Mouse (Mus musculus) hindbrain, embryonic 16.5 days (tissue): ENCODE measurements around the gene Ankar. TPM values are rescaled to one million over a fixed set of nuclear protein-coding genes. Genes with fewer than 3 reads are reported as not detected.

Source experiments
- ATAC-seq: fragments of 200-750 bp; cut with Nextera tagmentation; 2 replicates; pipeline ENCODE4 v1.8.0; 2017; ENCODE audit warnings: moderate TSS enrichment, moderate library complexity
- H3K27ac ChIP-seq: fragments of 300-500 bp; sonication (generic); 2 replicates; pipeline ENCODE4 v1.5.1; 2014; ENCODE audit warnings: low read depth, mild to moderate bottlenecking, control low read depth, low read length, moderate library complexity
- H3K27me3 ChIP-seq: fragments of 300-500 bp; sonication (generic); replicated peaks from 2 replicates; pipeline ENCODE4 v1.6.1; 2014; ENCODE audit warnings: low read length; ENCODE audit not compliant: control insufficient read depth, insufficient read depth
- H3K36me3 ChIP-seq: fragments of 300-500 bp; sonication (generic); 2 replicates; pipeline ENCODE4 v1.6.1; 2014; ENCODE audit warnings: mild to moderate bottlenecking, low read length, moderate library complexity, mixed read lengths; ENCODE audit not compliant: control insufficient read depth, insufficient read depth
- H3K4me1 ChIP-seq: fragments of 300-500 bp; sonication (generic); 2 replicates; pipeline ENCODE4 v1.6.1; 2014; ENCODE audit warnings: low read depth, low read length; ENCODE audit not compliant: control insufficient read depth, insufficient read depth
- H3K4me2 ChIP-seq: fragments of 300-500 bp; sonication (generic); 2 replicates; pipeline ENCODE4 v1.6.1; 2014; ENCODE audit warnings: mild to moderate bottlenecking, low read length, control low read depth, moderate library complexity
- H3K4me3 ChIP-seq: fragments of 300-500 bp; sonication (generic); 2 replicates; pipeline ENCODE4 v1.5.1; 2014; ENCODE audit warnings: mild to moderate bottlenecking, low read length, control low read depth, moderate library complexity
- H3K9ac ChIP-seq: fragments of 300-500 bp; sonication (generic); 2 replicates; pipeline ENCODE4 v1.6.1; 2014; ENCODE audit warnings: low read depth, mild to moderate bottlenecking, control low read depth, low read length, moderate library complexity
- H3K9me3 ChIP-seq: fragments of 300-500 bp; sonication (generic); 2 replicates; pipeline ENCODE4 v1.6.1; 2014; ENCODE audit warnings: mild to moderate bottlenecking, low read length, moderate library complexity; ENCODE audit not compliant: control insufficient read depth
- WGBS: fragments of 180-500 bp; shearing (Covaris S2); extraction: QIAGEN DNeasy Blood & Tissue Kit; methylation state at CpG from one replicate; pipeline ENCODE4 v1.1.7; 2014; 5-methylcytosine and 5-hydroxymethylcytosine counted together
- polyA plus RNA-seq: library from polyadenylated mRNA; unstranded; fragments of >200 nt; fragmentation: Nextera tagmentation; extraction: Ambion mirVana; gene quantifications from 2 replicates; pipeline ENCODE4 v1.2.1, GENCODE M21; 2015

The Ankar gene
- polyA plus RNA-seq, 1 experiment from 2014 or later, result not detected

DNA sequence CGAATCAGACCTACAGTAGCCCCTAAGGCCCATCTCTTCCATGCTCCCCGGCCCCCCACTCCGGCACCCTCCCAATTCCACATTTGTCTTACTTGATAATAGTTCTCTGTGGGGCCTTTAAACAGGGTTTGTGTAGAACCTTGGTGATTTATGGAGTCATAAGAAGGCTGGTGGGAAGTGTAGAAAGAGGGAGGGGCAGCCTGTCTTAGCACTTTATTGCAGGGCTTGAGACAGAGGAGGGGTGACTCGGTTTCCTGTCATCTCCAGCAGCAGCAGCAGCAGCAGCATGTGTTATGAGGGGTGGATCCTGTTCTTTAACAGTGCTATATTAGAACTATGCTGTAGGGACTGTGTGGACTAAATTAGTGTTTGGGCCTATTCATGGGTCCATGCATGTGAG, 28.4 kb upstream of the Ankar start:
- H3K4me1 ChIP-seq, result no peaks in the 10 kb centered on the region
- no peak overlapping the region for H3K9ac ChIP-seq
- no peaks in the 10 kb centered on the region for H3K36me3 ChIP-seq
- H3K27ac ChIP-seq, result no peak overlapping the region
- no peak overlapping the region for H3K4me3 ChIP-seq
- no peaks in the 10 kb centered on the region for H3K9me3 ChIP-seq
- H3K4me2 ChIP-seq, result no peak overlapping the region
- 86% methylated on average over 4 of the region's 4 CpGs for WGBS
- no peaks in the 10 kb centered on the region for H3K27me3 ChIP-seq
- no peak for ATAC-seq

DNA sequence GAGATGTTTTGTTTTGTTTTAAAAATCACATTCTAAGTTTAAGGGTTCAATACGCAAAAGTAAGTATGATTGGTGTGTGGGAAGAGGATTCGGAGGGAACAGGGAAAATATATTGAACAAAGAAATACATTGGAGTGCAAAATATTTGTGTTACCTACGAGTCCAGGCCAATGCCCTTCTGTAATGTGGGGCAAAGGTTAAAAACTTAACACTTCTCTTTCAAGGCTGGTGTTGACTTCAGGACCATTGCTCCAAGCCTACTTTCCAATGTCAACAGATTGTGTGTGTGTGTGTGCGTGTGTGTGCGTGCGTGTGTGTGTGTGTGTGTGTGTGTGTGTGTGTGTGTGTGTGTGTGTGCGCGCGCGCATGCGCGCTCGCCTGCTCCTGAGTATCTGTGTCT, 25.6 kb upstream of the Ankar start:
- Histone ChIP-seq H3K4me1 (peaks cover 3% of the 10 kb centered on the region; the same call in 1 of the 2 replicates), H3K27ac (no peak overlapping the region), H3K4me3 (no peak overlapping the region), H3K9ac (no peak overlapping the region), H3K36me3 (no peaks in the 10 kb centered on the region), H3K9me3 (no peaks in the 10 kb centered on the region), H3K4me2 (no peak overlapping the region), H3K27me3 (no peaks in the 10 kb centered on the region)
- no peak for ATAC-seq
- WGBS, result 94% methylated on average over 13 of the region's 13 CpGs

DNA sequence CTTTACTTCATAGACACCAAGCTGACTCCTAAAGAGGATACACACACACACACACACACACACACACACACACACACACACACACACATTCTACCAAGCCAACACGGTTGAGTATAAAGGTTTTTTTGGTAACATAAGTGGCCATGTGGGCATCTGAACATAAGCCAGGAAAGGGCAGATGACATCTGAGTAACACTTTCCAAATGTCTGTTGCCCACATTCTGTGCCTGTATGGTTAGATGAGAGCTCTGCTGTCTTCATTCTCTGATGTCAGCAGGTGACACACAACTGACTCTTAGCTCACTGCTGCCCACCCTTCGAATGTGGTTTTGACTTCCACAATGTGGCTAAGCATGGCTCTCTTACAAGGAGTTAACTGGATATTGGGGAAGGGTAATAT, 24.0 kb upstream of the Ankar start:
- no peak for ATAC-seq
- Histone ChIP-seq H3K27me3 (no peaks in the 10 kb centered on the region), H3K9ac (no peak overlapping the region), H3K27ac (no peak overlapping the region), H3K9me3 (no peaks in the 10 kb centered on the region), H3K4me3 (no peak overlapping the region), H3K36me3 (no peaks in the 10 kb centered on the region), H3K4me1 (peaks cover 3% of the 10 kb centered on the region; the same call in 1 of the 2 replicates), H3K4me2 (no peak overlapping the region)
- 70% methylated on average over 2 of the region's 2 CpGs for WGBS

DNA sequence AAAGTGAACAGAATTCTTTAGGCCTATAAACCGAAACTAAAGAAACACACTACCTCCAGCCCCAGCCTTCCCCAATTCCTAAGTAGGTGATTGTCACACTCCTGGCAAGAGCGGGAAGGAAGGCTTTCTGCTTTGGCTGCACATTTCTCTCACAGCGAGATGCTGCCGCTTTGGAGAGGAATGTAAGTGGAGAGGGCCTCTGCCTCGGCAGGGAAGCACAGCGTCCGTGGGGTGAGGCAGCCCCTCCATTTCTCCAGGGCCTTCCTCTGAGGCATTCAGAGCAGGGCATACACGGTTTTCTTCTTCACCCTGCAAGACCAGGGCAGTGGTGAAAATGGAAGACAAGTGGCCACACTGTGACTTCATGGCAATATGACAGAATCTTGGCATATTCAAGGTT, 22.3 kb upstream of the Ankar start:
- no peak overlapping the region for H3K9ac ChIP-seq
- no peak overlapping the region for H3K4me3 ChIP-seq
- no peak for ATAC-seq
- WGBS, result 33% methylated on average over 8 of the region's 8 CpGs
- no peaks in the 10 kb centered on the region for H3K9me3 ChIP-seq
- H3K4me1 ChIP-seq, result peaks cover 3% of the 10 kb centered on the region; the same call in 1 of the 2 replicates
- H3K27ac ChIP-seq, result no peak overlapping the region
- H3K4me2 ChIP-seq, result no peak overlapping the region
- no peaks in the 10 kb centered on the region for H3K36me3 ChIP-seq
- no peaks in the 10 kb centered on the region for H3K27me3 ChIP-seq

DNA sequence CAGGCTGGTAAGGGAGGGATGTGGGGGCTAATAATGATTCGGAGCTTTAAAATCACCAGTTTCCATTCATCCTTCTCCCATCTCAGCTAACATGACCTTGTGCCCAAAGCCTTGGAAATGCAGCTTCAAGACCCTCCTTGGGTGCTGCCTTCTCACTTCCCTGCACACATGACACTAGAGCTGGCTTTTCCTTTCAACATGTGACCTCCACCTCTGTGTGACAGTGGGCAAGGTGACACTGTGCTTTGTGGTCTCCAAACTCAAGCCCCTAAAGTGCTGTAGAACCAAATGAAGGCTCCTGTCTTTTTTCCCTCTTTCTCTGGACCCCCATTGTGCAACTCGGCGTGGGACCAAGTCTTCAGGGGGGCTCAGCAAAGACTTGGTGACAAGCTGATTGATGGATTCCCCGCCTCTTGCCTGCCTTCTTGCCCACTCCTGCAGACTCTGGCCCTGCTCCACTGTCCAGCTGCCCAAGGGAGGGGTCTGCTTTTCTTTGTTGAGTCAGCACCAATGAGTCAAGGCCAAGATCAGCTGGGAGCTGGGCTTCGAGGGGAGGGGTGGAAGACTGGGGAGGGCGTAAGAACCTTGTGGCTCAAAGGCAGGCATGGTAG, 19.8 kb upstream of the Ankar start:
- Histone ChIP-seq H3K27me3 (no peaks in the 10 kb centered on the region), H3K27ac (no peak overlapping the region), H3K4me2 (no peak overlapping the region), H3K4me3 (no peak overlapping the region), H3K9me3 (no peaks in the 10 kb centered on the region), H3K9ac (no peak overlapping the region), H3K36me3 (0 out of 2 replicates have a peak, but pooled peaks cover 5% of the 10 kb centered on the region), H3K4me1 (peaks cover 3% of the 10 kb centered on the region; the same call in 1 of the 2 replicates)
- ATAC-seq, result peak; percentile 91
- 26% methylated on average over 6 of the region's 6 CpGs for WGBS

DNA sequence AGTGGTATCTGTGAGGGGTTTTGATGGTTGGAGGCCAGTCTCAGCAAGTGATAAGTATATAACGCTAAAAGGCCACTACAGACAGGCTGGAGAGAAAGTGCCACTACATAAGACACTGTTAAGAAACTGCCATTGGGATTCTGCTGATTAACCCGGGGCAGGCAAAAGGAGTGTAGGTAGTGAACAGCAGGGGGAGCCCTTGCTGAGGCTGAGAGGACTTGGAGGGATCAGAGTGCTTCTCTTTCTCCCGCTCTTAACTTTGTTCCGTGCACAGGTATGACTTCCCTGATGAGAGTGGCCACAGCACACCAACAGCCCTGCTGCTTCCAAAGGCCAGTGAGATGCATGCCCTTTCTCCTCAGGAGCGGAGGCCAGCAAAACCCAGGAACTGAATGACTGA, 18.5 kb upstream of the Ankar start:
- 28% methylated on average over 5 of the region's 5 CpGs for WGBS
- H3K27ac ChIP-seq, result no peak overlapping the region
- H3K36me3 ChIP-seq, result peaks cover 11% of the 10 kb centered on the region
- no peaks in the 10 kb centered on the region for H3K27me3 ChIP-seq
- no peak overlapping the region for H3K9ac ChIP-seq
- H3K4me2 ChIP-seq, result no peak overlapping the region
- no peak overlapping the region for H3K4me3 ChIP-seq
- H3K4me1 ChIP-seq, result peaks cover 3% of the 10 kb centered on the region; the same call in 1 of the 2 replicates
- H3K9me3 ChIP-seq, result no peaks in the 10 kb centered on the region
- ATAC-seq, result no peak

DNA sequence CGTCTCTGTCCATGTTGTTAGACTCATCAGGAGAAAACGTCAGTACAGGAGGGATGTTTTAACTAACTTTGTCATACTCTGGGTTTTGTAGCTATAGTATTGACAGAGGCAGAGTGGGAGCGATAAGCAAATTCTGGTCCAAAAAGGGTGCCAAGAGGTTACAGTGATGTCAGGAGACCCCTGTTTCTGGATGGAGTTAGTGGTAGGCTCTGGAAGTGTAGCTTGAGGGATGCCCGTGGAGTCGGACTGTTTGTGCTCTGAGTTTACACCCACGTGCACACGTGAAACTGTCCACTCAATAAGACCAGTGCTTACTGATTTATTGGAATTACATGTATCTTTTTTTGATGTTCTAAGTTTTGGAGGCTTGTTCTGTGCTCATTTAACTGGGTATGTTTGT, 17.2 kb upstream of the Ankar start:
- no peak overlapping the region for H3K4me3 ChIP-seq
- no peak overlapping the region for H3K4me2 ChIP-seq
- 93% methylated on average over 7 of the region's 7 CpGs for WGBS
- H3K9ac ChIP-seq, result no peak overlapping the region
- no peak for ATAC-seq
- H3K27me3 ChIP-seq, result no peaks in the 10 kb centered on the region
- peaks cover 16% of the 10 kb centered on the region for H3K36me3 ChIP-seq
- peaks cover 9% of the 10 kb centered on the region for H3K4me1 ChIP-seq
- H3K9me3 ChIP-seq, result no peaks in the 10 kb centered on the region
- no peak overlapping the region for H3K27ac ChIP-seq

DNA sequence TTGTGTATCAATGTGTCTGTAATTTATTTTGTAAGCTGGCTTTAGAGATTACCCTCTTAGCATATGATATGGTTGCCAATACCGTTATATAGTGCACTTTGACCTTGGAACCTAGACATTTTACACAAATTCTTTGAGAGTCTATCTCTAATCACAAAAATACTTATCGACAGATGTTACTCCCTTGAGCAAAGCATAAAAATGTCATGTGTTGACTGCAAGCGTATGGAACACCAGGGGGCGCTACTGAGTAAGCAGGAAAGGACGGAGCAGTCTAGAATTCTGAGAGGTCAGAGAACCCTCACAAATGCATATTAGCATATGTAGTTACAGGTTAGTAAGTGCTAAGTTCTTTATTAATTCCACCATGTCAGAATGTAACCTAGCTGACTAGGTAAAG, 16.5 kb upstream of the Ankar start:
- Histone ChIP-seq H3K27me3 (no peaks in the 10 kb centered on the region), H3K4me2 (no peak overlapping the region), H3K36me3 (peaks cover 16% of the 10 kb centered on the region), H3K4me1 (peaks cover 15% of the 10 kb centered on the region), H3K9me3 (no peaks in the 10 kb centered on the region), H3K4me3 (no peak overlapping the region), H3K27ac (no peak overlapping the region), H3K9ac (no peak overlapping the region)
- WGBS, result 10% methylated on average over 5 of the region's 5 CpGs
- ATAC-seq, result no peak

DNA sequence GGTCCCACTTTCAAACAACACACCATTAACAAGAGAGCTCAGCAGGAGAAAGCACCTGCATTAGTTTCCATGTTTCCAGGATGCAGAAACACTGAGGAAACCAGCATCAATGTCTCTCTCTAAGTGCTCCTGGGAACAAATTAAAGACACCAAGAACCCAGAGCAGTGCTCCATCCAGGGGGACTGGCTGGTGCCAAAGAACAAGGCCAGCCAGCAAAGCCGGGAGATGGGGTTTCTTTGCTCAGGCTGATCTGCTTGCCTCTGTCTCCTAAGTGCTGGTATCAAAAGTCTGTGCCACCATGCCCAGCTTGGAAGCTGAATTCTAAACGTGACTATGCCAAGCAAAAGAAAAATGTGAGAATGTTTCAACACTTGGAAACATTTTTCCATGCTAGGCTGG, 16.0 kb upstream of the Ankar start:
- Histone ChIP-seq H3K9me3 (no peaks in the 10 kb centered on the region), H3K4me1 (peaks cover 16% of the 10 kb centered on the region), H3K4me2 (no peak overlapping the region), H3K36me3 (peaks cover 16% of the 10 kb centered on the region), H3K9ac (no peak overlapping the region), H3K4me3 (no peak overlapping the region), H3K27ac (no peak overlapping the region), H3K27me3 (no peaks in the 10 kb centered on the region)
- 54% methylated on average over 2 of the region's 2 CpGs for WGBS
- ATAC-seq, result no peak
